Mouse (Mus musculus): Measurements from ENCODE around the gene Tspan12. TPM values are rescaled to one million over a fixed set of nuclear protein-coding genes. Genes with fewer than 3 reads are reported as not detected.

The Tspan12 gene
- total and polyA plus RNA-seq, 2 experiments = 37.1 to 165 TPM

- TF ChIP-seq CTCF (IDR thresholded peaks at IDR 0.05; ENCODE audit: low read depth, low read length) (no peak), POLR2A (IDR thresholded peaks at IDR 0.05; ENCODE audit: extremely low read depth, insufficient read depth, low read length) (no peak)
- peaks cover 40% of the 10 kb centered on the region for H3K36me3 ChIP-seq (ENCODE audit: control insufficient read depth, insufficient read depth, low read length)
- no peak overlapping the region for H3K4me3 ChIP-seq (ENCODE audit: insufficient read depth, low read depth, low read length)
- WGBS = 93% methylated on average over 11 of the region's 11 CpGs
- no peaks in the 10 kb centered on the region for H3K27me3 ChIP-seq (ENCODE audit: control insufficient read depth, insufficient read depth, low read length)
- H3K27ac ChIP-seq (replicated peaks; ENCODE audit: insufficient read depth, low read depth, low read length) = no peak overlapping the region
- H3K9ac ChIP-seq (ENCODE audit: low read depth, low read length) = no peak overlapping the region
- H3K79me2 ChIP-seq (ENCODE audit: control insufficient read depth, insufficient read depth, low read length) = no peaks in the 10 kb centered on the region; the same call in 1 of the 2 replicates
- DNase-seq (ENCODE audit: extremely low read depth, low read depth, low spot score) = no peak
- peaks cover 3% of the 10 kb centered on the region; the same call in 1 of the 2 replicates for H3K4me1 ChIP-seq (ENCODE audit: control insufficient read depth, insufficient read depth, low read length)
Observed at GRCm38 (mm10) chr6:21787757-21788156, 64.6 kb downstream of the Tspan12 start.

- Histone ChIP-seq H3K27ac (replicated peaks; ENCODE audit: insufficient read depth, low read depth, low read length) (no peak overlapping the region), H3K4me3 (ENCODE audit: insufficient read depth, low read depth, low read length) (no peak overlapping the region), H3K27me3 (ENCODE audit: control insufficient read depth, insufficient read depth, low read length) (no peaks in the 10 kb centered on the region), H3K9ac (ENCODE audit: low read depth, low read length) (no peak overlapping the region), H3K4me1 (ENCODE audit: control insufficient read depth, insufficient read depth, low read length) (peaks cover 3% of the 10 kb centered on the region; the same call in 1 of the 2 replicates), H3K36me3 (ENCODE audit: control insufficient read depth, insufficient read depth, low read length) (peaks cover 41% of the 10 kb centered on the region), H3K79me2 (ENCODE audit: control insufficient read depth, insufficient read depth, low read length) (no peaks in the 10 kb centered on the region; the same call in 1 of the 2 replicates)
- TF ChIP-seq POLR2A (IDR thresholded peaks at IDR 0.05; ENCODE audit: extremely low read depth, insufficient read depth, low read length) (no peak), CTCF (IDR thresholded peaks at IDR 0.05; ENCODE audit: low read depth, low read length) (no peak)
- no peak for DNase-seq (ENCODE audit: extremely low read depth, low read depth, low spot score)
- 76% methylated on average over 6 of the region's 6 CpGs for WGBS
Observed at GRCm38 (mm10) chr6:21787274-21787673, 65.0 kb downstream of the Tspan12 start.

- no peaks in the 10 kb centered on the region for H3K79me2 ChIP-seq (ENCODE audit: control insufficient read depth, insufficient read depth, low read length)
- H3K9ac ChIP-seq (ENCODE audit: low read depth, low read length) = no peak overlapping the region
- no peaks in the 10 kb centered on the region for H3K27me3 ChIP-seq (ENCODE audit: control insufficient read depth, insufficient read depth, low read length)
- peaks cover 25% of the 10 kb centered on the region for H3K36me3 ChIP-seq (ENCODE audit: control insufficient read depth, insufficient read depth, low read length)
- 72% methylated on average over 7 of the region's 7 CpGs for WGBS
- TF ChIP-seq CTCF (IDR thresholded peaks at IDR 0.05; ENCODE audit: low read depth, low read length) = no peak
- no peak for TF ChIP-seq POLR2A (IDR thresholded peaks at IDR 0.05; ENCODE audit: extremely low read depth, insufficient read depth, low read length)
- no peak for DNase-seq (ENCODE audit: extremely low read depth, low read depth, low spot score)
- H3K4me3 ChIP-seq (ENCODE audit: insufficient read depth, low read depth, low read length) = no peak overlapping the region
- H3K4me1 ChIP-seq (ENCODE audit: control insufficient read depth, insufficient read depth, low read length) = no peaks in the 10 kb centered on the region
- H3K27ac ChIP-seq (replicated peaks; ENCODE audit: insufficient read depth, low read depth, low read length) = no peak overlapping the region
Observed at GRCm38 (mm10) chr6:21774213-21774916, 78.0 kb downstream of the Tspan12 start.

DNA sequence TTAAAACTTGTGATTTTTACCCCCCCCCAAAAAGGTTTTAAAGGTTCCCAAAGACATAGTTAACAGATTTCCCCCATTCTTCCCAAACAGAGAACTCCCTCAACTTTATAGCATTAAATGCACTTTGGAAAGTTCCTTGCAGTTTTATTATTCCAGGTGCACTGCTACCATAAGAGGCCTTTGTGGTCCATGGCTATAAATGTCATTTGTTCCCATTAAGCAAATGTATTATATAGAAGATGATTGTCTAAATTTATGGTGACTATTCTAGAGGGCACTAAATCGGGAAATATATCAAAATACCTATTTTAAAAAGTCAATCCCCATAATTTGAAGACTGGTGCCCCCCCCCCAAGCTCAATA lies 82.9 kb downstream of the Tspan12 start:
- H3K27me3 ChIP-seq (ENCODE audit: control insufficient read depth, insufficient read depth, low read length) = no peaks in the 10 kb centered on the region
- no peaks in the 10 kb centered on the region for H3K79me2 ChIP-seq (ENCODE audit: control insufficient read depth, insufficient read depth, low read length)
- no peak overlapping the region for H3K9ac ChIP-seq (ENCODE audit: low read depth, low read length)
- H3K36me3 ChIP-seq (ENCODE audit: control insufficient read depth, insufficient read depth, low read length) = peaks cover 9% of the 10 kb centered on the region
- no peak for TF ChIP-seq POLR2A (IDR thresholded peaks at IDR 0.05; ENCODE audit: extremely low read depth, insufficient read depth, low read length)
- no peak for TF ChIP-seq CTCF (IDR thresholded peaks at IDR 0.05; ENCODE audit: low read depth, low read length)
- no peak for DNase-seq (ENCODE audit: extremely low read depth, low read depth, low spot score)
- no peaks in the 10 kb centered on the region for H3K4me1 ChIP-seq (ENCODE audit: control insufficient read depth, insufficient read depth, low read length)
- no peak overlapping the region for H3K27ac ChIP-seq (replicated peaks; ENCODE audit: insufficient read depth, low read depth, low read length)
- 95% methylated on average over 1 of the region's 1 CpGs for WGBS
- no peak overlapping the region for H3K4me3 ChIP-seq (ENCODE audit: insufficient read depth, low read depth, low read length)

DNA sequence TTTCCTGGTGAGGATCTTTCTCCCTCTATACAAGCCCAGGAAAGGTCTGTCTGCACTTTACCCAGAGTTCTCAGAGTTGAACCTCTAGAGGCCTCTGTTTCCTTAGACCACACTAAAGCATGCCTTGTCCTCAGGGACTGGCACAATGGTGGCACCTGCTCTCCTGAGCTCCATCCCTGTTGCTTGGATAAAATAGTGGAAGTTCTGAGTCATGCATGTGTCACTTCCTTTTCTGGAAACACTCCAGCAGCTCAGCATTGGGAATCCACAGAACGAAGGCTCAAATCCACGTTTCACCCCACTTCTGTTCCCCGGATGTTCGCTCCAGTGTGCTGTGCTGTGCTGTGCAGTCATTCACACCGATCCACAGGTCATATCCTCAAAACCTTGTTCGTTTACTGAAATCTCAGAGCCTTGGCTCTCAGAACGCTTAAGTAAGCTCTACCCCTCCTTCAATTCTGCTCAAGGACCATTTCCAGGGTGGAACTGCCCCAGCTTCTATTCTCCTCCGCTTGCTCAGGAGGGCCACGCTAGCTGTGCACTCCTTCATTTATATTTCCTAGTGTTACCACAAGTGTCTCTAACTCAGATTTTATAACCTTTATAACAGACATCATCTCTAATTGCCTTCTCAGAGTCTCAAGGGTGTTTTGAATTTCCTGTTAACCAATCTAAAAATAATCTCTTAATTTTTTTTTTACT lies 83.4 kb downstream of the Tspan12 start:
- DNase-seq (ENCODE audit: extremely low read depth, low read depth, low spot score) = no peak
- no peak for TF ChIP-seq CTCF (IDR thresholded peaks at IDR 0.05; ENCODE audit: low read depth, low read length)
- no peak for TF ChIP-seq POLR2A (IDR thresholded peaks at IDR 0.05; ENCODE audit: extremely low read depth, insufficient read depth, low read length)
- Histone ChIP-seq H3K4me1 (ENCODE audit: control insufficient read depth, insufficient read depth, low read length) (no peaks in the 10 kb centered on the region), H3K36me3 (ENCODE audit: control insufficient read depth, insufficient read depth, low read length) (peaks cover 9% of the 10 kb centered on the region), H3K4me3 (ENCODE audit: insufficient read depth, low read depth, low read length) (no peak overlapping the region), H3K27ac (replicated peaks; ENCODE audit: insufficient read depth, low read depth, low read length) (no peak overlapping the region), H3K27me3 (ENCODE audit: control insufficient read depth, insufficient read depth, low read length) (no peaks in the 10 kb centered on the region), H3K79me2 (ENCODE audit: control insufficient read depth, insufficient read depth, low read length) (no peaks in the 10 kb centered on the region), H3K9ac (ENCODE audit: low read depth, low read length) (no peak overlapping the region)
- 79% methylated on average over 9 of the region's 9 CpGs for WGBS

- no peaks in the 10 kb centered on the region for H3K4me1 ChIP-seq (ENCODE audit: control insufficient read depth, insufficient read depth, low read length)
- TF ChIP-seq CTCF (IDR thresholded peaks at IDR 0.05; ENCODE audit: low read depth, low read length) (no peak), POLR2A (IDR thresholded peaks at IDR 0.05; ENCODE audit: extremely low read depth, insufficient read depth, low read length) (no peak)
- WGBS = 88% methylated on average over 12 of the region's 12 CpGs
- H3K27ac ChIP-seq (replicated peaks; ENCODE audit: insufficient read depth, low read depth, low read length) = no peak overlapping the region
- H3K27me3 ChIP-seq (ENCODE audit: control insufficient read depth, insufficient read depth, low read length) = no peaks in the 10 kb centered on the region
- no peak for DNase-seq (ENCODE audit: extremely low read depth, low read depth, low spot score)
- peaks cover 6% of the 10 kb centered on the region for H3K36me3 ChIP-seq (ENCODE audit: control insufficient read depth, insufficient read depth, low read length)
- no peak overlapping the region for H3K4me3 ChIP-seq (ENCODE audit: insufficient read depth, low read depth, low read length)
- no peaks in the 10 kb centered on the region for H3K79me2 ChIP-seq (ENCODE audit: control insufficient read depth, insufficient read depth, low read length)
- H3K9ac ChIP-seq (ENCODE audit: low read depth, low read length) = no peak overlapping the region
Observed at GRCm38 (mm10) chr6:21767787-21768221, 84.5 kb downstream of the Tspan12 start.
